Mouse (Mus musculus) MEL (cell line): Measurements from ENCODE around the gene Wwc2. TPM values are rescaled to one million over a fixed set of nuclear protein-coding genes. Genes with fewer than 3 reads are reported as not detected.

Source experiments
- DNase-seq: peaks from one replicate; pipeline ENCODE4 v3.0.0; 2011; ENCODE audit warnings: low read depth, low spot score
- H3K27ac ChIP-seq: 2 replicates; pipeline ENCODE4 v1.5.1; 2012; ENCODE audit warnings: low read depth, mild to moderate bottlenecking, control low read depth, low read length, moderate library complexity; ENCODE audit not compliant: control insufficient read depth
- H3K27me3 ChIP-seq, 2 experiments: fragments of 150-350 bp in 1 of 2; sonication (generic) in 1 of 2; 2 replicates each; pipeline ENCODE4 v1.6.1; 2012; ENCODE audit warnings: low read length in 2 of 2, mild to moderate bottlenecking in 2 of 2, improper control_type of control experiment in 1 of 2, moderate library complexity in 1 of 2; ENCODE audit not compliant: insufficient read depth in 2 of 2, control insufficient read depth in 1 of 2
- H3K36me3 ChIP-seq, 2 experiments: 2 replicates each; pipeline ENCODE4 v1.6.1; 2012 to 2014; ENCODE audit warnings: low read length in 2 of 2, improper control_type of control experiment in 1 of 2, inconsistent platforms in 1 of 2, mild to moderate bottlenecking in 1 of 2; ENCODE audit not compliant: insufficient read depth in 2 of 2, control insufficient read depth in 1 of 2
- H3K4me1 ChIP-seq, 2 experiments: fragments of 150-350 bp in 1 of 2; sonication (generic) in 1 of 2; 2 replicates each; pipeline ENCODE4 v1.6.1; 2012; ENCODE audit warnings: low read length in 2 of 2, improper control_type of control experiment in 1 of 2, mild to moderate bottlenecking in 1 of 2; ENCODE audit not compliant: insufficient read depth in 2 of 2, control insufficient read depth in 1 of 2
- H3K4me3 ChIP-seq, 2 experiments: fragments of 150-350 bp in 1 of 2; sonication (generic) in 1 of 2; 2 replicates each; pipeline ENCODE4 v1.5.1; 2012; ENCODE audit warnings: low read depth in 2 of 2, low read length in 2 of 2, mild to moderate bottlenecking in 2 of 2, moderate library complexity in 2 of 2, control low read depth in 1 of 2, improper control_type of control experiment in 1 of 2; ENCODE audit not compliant: control insufficient read depth in 1 of 2, insufficient read depth in 1 of 2
- H3K79me2 ChIP-seq: 2 replicates; pipeline ENCODE4 v1.6.1; 2012; ENCODE audit warnings: mild to moderate bottlenecking, low read length, moderate library complexity; ENCODE audit not compliant: control insufficient read depth, poor library complexity, insufficient read depth
- H3K9ac ChIP-seq: 2 replicates; pipeline ENCODE4 v1.6.1; 2012; ENCODE audit warnings: low read depth, mild to moderate bottlenecking, control low read depth, low read length, moderate library complexity; ENCODE audit not compliant: control insufficient read depth, poor library complexity, severe bottlenecking
- H3K9me3 ChIP-seq: fragments of 150-350 bp; sonication (generic); replicated peaks from 2 replicates; pipeline ENCODE4 v1.6.1; 2012; ENCODE audit warnings: mild to moderate bottlenecking, low read length, improper control_type of control experiment, moderate library complexity; ENCODE audit not compliant: insufficient read depth
- BHLHE40 ChIP-seq: IDR thresholded peaks from 2 replicates; pipeline ENCODE4 v1.6.1; 2012; ENCODE audit warnings: low read depth, mild to moderate bottlenecking, inconsistent platforms, low read length, improper control_type of control experiment, borderline replicate concordance
- CTCF ChIP-seq, 3 experiments: IDR thresholded peaks in 2 of 3; conservative IDR thresholded peaks in 1 of 3; 2 replicates each; pipeline ENCODE4 v1.5.1; 2011 to 2012; ENCODE audit warnings: low read length in 3 of 3, low read depth in 2 of 3, mild to moderate bottlenecking in 2 of 3, improper control_type of control experiment in 1 of 3, inconsistent platforms in 1 of 3, mixed read lengths in 1 of 3, moderate library complexity in 1 of 3; ENCODE audit not compliant: control insufficient read depth in 1 of 3, insufficient read depth in 1 of 3, poor library complexity in 1 of 3, severe bottlenecking in 1 of 3
- E2F4 ChIP-seq: IDR thresholded peaks from 2 replicates; pipeline ENCODE4 v1.6.1; 2011; ENCODE audit warnings: low read depth, low read length, improper control_type of control experiment, borderline replicate concordance
- ELF1 ChIP-seq: IDR thresholded peaks from 2 replicates; pipeline ENCODE4 v1.6.1; 2014; ENCODE audit warnings: low read depth, mild to moderate bottlenecking, inconsistent platforms, low read length, improper control_type of control experiment, moderate library complexity
- GABPA ChIP-seq: IDR thresholded peaks from 2 replicates; pipeline ENCODE4 v1.6.1; 2012; ENCODE audit warnings: low read depth, mild to moderate bottlenecking, inconsistent platforms, low read length, improper control_type of control experiment, moderate library complexity
- GATA1 ChIP-seq: IDR thresholded peaks from 2 replicates; pipeline ENCODE4 v1.6.1; 2011; ENCODE audit warnings: low read depth, low read length, improper control_type of control experiment
- HCFC1 ChIP-seq: IDR thresholded peaks from 2 replicates; pipeline ENCODE4 v1.6.1; 2012; ENCODE audit warnings: low read depth, mild to moderate bottlenecking, inconsistent platforms, low read length, improper control_type of control experiment, moderate library complexity
- JUND ChIP-seq: IDR thresholded peaks from 2 replicates; pipeline ENCODE4 v1.6.1; 2011; ENCODE audit warnings: low read depth, mild to moderate bottlenecking, improper control_type of control experiment, low read length
- KAT2A ChIP-seq: conservative IDR thresholded peaks from 2 replicates; pipeline ENCODE4 v1.6.1; 2012; ENCODE audit warnings: low read depth, low read length, improper control_type of control experiment, inconsistent platforms
- MAFK ChIP-seq: IDR thresholded peaks from 2 replicates; pipeline ENCODE4 v1.6.1; 2011; ENCODE audit warnings: low read depth, mild to moderate bottlenecking, low read length, improper control_type of control experiment, borderline replicate concordance
- MAX ChIP-seq: IDR thresholded peaks from 2 replicates; pipeline ENCODE4 v1.6.1; 2011; ENCODE audit warnings: low read length, improper control_type of control experiment
- MEF2A ChIP-seq: IDR thresholded peaks from 2 replicates; pipeline ENCODE4 v1.6.1; 2014; ENCODE audit warnings: low read depth, mild to moderate bottlenecking, inconsistent platforms, low read length, improper control_type of control experiment; ENCODE audit not compliant: poor library complexity, insufficient replicate concordance, severe bottlenecking; ENCODE audit errors: extremely low read depth
- MXI1 ChIP-seq: IDR thresholded peaks from 2 replicates; pipeline ENCODE4 v1.6.1; 2011; ENCODE audit warnings: mild to moderate bottlenecking, low read depth, low read length, improper control_type of control experiment
- MYC ChIP-seq: IDR thresholded peaks from 2 replicates; pipeline ENCODE4 v1.6.1; 2011; ENCODE audit warnings: low read depth, mild to moderate bottlenecking, low read length, improper control_type of control experiment, moderate library complexity
- POLR2A ChIP-seq, 2 experiments: IDR thresholded peaks; 2 replicates each; pipeline ENCODE4 v1.6.1; 2011 to 2012; ENCODE audit warnings: low read length in 2 of 2, mild to moderate bottlenecking in 2 of 2, control low read depth in 1 of 2, improper control_type of control experiment in 1 of 2, low read depth in 1 of 2, moderate library complexity in 1 of 2; ENCODE audit not compliant: control insufficient read depth in 1 of 2, insufficient read depth in 1 of 2, poor library complexity in 1 of 2
- POLR2AphosphoS5 ChIP-seq: IDR thresholded peaks from 2 replicates; pipeline ENCODE4 v1.6.1; 2012; ENCODE audit warnings: low read depth, borderline replicate concordance, mild to moderate bottlenecking, inconsistent platforms, low read length, moderate library complexity, mixed read lengths
- RCOR1 ChIP-seq: IDR thresholded peaks from 2 replicates; pipeline ENCODE4 v1.6.1; 2012; ENCODE audit warnings: low read depth, mild to moderate bottlenecking, inconsistent platforms, low read length, improper control_type of control experiment
- SIN3A ChIP-seq: IDR thresholded peaks from 2 replicates; pipeline ENCODE4 v1.6.1; 2012; ENCODE audit warnings: low read length, improper control_type of control experiment, inconsistent platforms
- TAL1 ChIP-seq: IDR thresholded peaks from 2 replicates; pipeline ENCODE4 v1.6.1; 2012; ENCODE audit warnings: mild to moderate bottlenecking, inconsistent platforms, low read length, moderate library complexity, mixed read lengths
- TCF12 ChIP-seq: IDR thresholded peaks from 2 replicates; pipeline ENCODE4 v1.6.1; 2014; ENCODE audit warnings: low read depth, mild to moderate bottlenecking, inconsistent platforms, low read length, improper control_type of control experiment, moderate library complexity
- USF1 ChIP-seq: IDR thresholded peaks from 2 replicates; pipeline ENCODE4 v1.6.1; 2014; ENCODE audit warnings: low read depth, mild to moderate bottlenecking, inconsistent platforms, low read length, improper control_type of control experiment, moderate library complexity
- USF2 ChIP-seq, 2 experiments: IDR thresholded peaks; 2 replicates each; pipeline ENCODE4 v1.6.1; 2011 to 2012; ENCODE audit warnings: improper control_type of control experiment in 2 of 2, low read length in 2 of 2, borderline replicate concordance in 1 of 2, inconsistent platforms in 1 of 2, low read depth in 1 of 2, mild to moderate bottlenecking in 1 of 2; ENCODE audit not compliant: insufficient read depth in 1 of 2
- ZKSCAN1 ChIP-seq: IDR thresholded peaks from 2 replicates; pipeline ENCODE4 v1.6.1; 2012; ENCODE audit warnings: low read depth, mild to moderate bottlenecking, inconsistent platforms, low read length, improper control_type of control experiment, moderate library complexity
- ZNF384 ChIP-seq: IDR thresholded peaks from 2 replicates; pipeline ENCODE4 v1.6.1; 2012; ENCODE audit warnings: low read depth, mild to moderate bottlenecking, inconsistent platforms, low read length, improper control_type of control experiment
- polyA plus RNA-seq, 2 experiments: library from polyadenylated mRNA; stranded (reverse) in 1 of 2; unstranded in 1 of 2; fragments of >175 nt in 1 of 2; fragments of >200 nt in 1 of 2; gene quantifications; 2 replicates each; pipeline versions ENCODE4 v1.2.1 to v1.2.4; 2012; ENCODE audit warnings: low replicate concordance in 2 of 2, low read depth in 1 of 2; ENCODE audit not compliant: insufficient read length in 2 of 2, insufficient read depth in 1 of 2, missing spikeins in 1 of 2
- total RNA-seq: library from RNA; depleted of rRNA; stranded (reverse); fragments of 300-350 nt; gene quantifications from 2 replicates; pipeline ENCODE4 v1.2.3, GENCODE M21; 2012

Gene Wwc2
- total and polyA plus RNA-seq, 3 experiments: 7.5 to 14.8 TPM; not detected in 1

- Histone ChIP-seq H3K27me3 (no peaks in the 10 kb centered on the region), H3K36me3 (no peaks in the 10 kb centered on the region; a peak in 1 of 4 replicates), H3K4me3 (no peak overlapping the region), H3K9me3 (no peaks in the 10 kb centered on the region), H3K9ac (no peak overlapping the region), H3K4me1 (no peaks in the 10 kb centered on the region), H3K79me2 (peaks cover 6% of the 10 kb centered on the region; the same call in 1 of the 2 replicates), H3K27ac (no peak overlapping the region)
- no peak for DNase-seq
- TF ChIP-seq MYC: no peak
- TF ChIP-seq USF2 (IDR thresholded peaks at IDR 0.05; ENCODE audit: borderline replicate concordance in 1 of 2, insufficient read depth in 1 of 2, low read depth in 1 of 2, low read length in 2 of 2): no peak
- no peak for TF ChIP-seq MEF2A
- no peak for TF ChIP-seq BHLHE40
- TF ChIP-seq MXI1: no peak
- no peak for TF ChIP-seq HCFC1
- no peak for TF ChIP-seq TAL1
- TF ChIP-seq GATA1: no peak
- no peak for TF ChIP-seq POLR2A (IDR thresholded peaks at IDR 0.05; ENCODE audit: control insufficient read depth in 1 of 2, insufficient read depth in 1 of 2, low read depth in 1 of 2, low read length in 2 of 2, poor library complexity in 1 of 2)
- no peak for TF ChIP-seq E2F4
- no peak for TF ChIP-seq MAFK
- TF ChIP-seq GABPA: no peak
- no peak for TF ChIP-seq RCOR1
Measured at GRCm38 (mm10) chr8:47939217-47939616, 51.5 kb downstream of the Wwc2 start.

DNA sequence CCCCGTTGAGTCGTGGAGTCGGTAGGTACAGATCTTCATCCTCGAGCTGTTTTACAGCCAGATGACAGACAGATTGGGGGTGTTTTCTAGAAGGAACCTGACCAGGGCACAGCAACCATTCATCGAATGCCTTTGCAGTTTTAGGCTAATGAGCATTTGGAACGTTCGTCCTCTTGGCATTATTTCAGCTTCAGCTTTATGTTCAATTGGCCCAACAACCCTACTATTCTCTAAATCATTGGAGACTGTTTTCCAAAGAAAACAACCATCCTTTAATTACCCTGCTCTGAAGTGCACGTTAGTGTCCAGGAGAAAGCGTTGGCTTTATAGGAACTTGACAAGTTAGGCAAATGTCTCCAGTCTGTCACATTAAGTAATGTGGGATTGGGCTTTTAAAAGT, 54.3 kb downstream of the Wwc2 start:
- Histone ChIP-seq H3K36me3 (no peaks in the 10 kb centered on the region; a peak in 1 of 4 replicates), H3K27ac (no peak overlapping the region), H3K9me3 (no peaks in the 10 kb centered on the region), H3K4me3 (no peak overlapping the region), H3K79me2 (no peaks in the 10 kb centered on the region), H3K9ac (no peak overlapping the region), H3K27me3 (no peaks in the 10 kb centered on the region), H3K4me1 (no peaks in the 10 kb centered on the region)
- DNase-seq: no peak
- TF ChIP-seq TAL1 (no peak), ZKSCAN1 (no peak), TCF12 (no peak), MXI1 (no peak), HCFC1 (no peak), MYC (no peak), USF1 (no peak), ELF1 (no peak), MAX (no peak), JUND (no peak), POLR2AphosphoS5 (no peak), CTCF (IDR thresholded peaks at IDR 0.05 in 2 of 3, conservative IDR thresholded peaks at IDR 0.05 in 1 of 3; ENCODE audit: control insufficient read depth in 1 of 3, insufficient read depth in 1 of 3, low read depth in 2 of 3, low read length in 3 of 3, poor library complexity in 1 of 3, severe bottlenecking in 1 of 3) (no peak), ZNF384 (no peak), BHLHE40 (no peak), KAT2A (no peak), GABPA (no peak), SIN3A (no peak)
